Mouse (Mus musculus) lung, postnatal 0 days (tissue): ENCODE results near the gene Hoga1.

Experiments used
- CTCF ChIP-seq: IDR thresholded peaks from 2 replicates; pipeline ENCODE4 v1.5.1; 2016; ENCODE audit warnings: antibody characterized with exemption, mild to moderate bottlenecking
- EP300 ChIP-seq: IDR thresholded peaks from 2 replicates; pipeline ENCODE4 v1.6.1; 2016; ENCODE audit warnings: antibody characterized with exemption, mild to moderate bottlenecking, control low read depth

GRCm38 (mm10) chr19:42079006-42079405 is 33.6 kb downstream of the Hoga1 start:
- no peak for TF ChIP-seq EP300
- no peak for TF ChIP-seq CTCF
